Mouse (Mus musculus): ENCODE data around the gene Rassf1. TPM values are rescaled to one million over a fixed set of nuclear protein-coding genes. Genes with fewer than 3 reads are reported as not detected.

Gene Rassf1
- total and polyA plus RNA-seq, 2 experiments from 2014 or later: 21.7 to 33.3 TPM

DNA sequence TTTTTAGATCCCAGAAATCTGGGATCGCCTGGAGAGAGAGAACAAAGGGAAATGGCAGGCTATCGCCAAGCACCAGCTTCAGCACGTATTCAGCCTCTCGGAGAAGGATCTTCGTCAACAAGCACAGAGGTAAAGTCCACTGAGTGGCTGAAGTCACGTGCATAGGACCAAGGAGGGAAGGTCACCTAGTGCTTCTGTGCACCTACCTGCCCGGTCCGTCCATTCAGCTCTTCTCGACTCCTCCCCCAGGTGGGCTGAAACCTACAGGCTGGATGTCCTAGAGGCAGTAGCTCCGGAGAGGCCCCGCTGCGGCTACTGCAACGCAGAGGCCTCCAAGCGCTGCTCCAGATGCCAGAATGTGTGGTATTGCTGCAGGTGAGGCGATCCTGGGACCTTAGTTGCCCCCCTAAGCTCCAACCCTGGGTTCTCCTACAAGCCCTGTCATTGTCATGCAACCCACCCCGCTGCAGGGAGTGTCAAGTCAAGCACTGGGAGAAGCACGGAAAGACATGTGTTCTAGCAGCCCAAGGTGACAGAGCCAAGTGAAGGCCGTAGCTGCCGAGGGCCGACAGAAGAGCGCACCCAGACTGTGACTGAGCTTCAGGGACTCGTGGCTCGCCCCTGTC lies 751 bp upstream of the Rassf1 start:
- no peak for TF ChIP-seq CTCF (IDR thresholded peaks at IDR 0.05; ENCODE audit: low read depth)
- Histone ChIP-seq H3K4me3 (ENCODE audit: low read depth, low read length) (no peak overlapping the region), H3K4me2 (ENCODE audit: low read depth) (peak overlapping the region; percentile 66), H3K4me1 (ENCODE audit: insufficient read depth) (peaks cover 27% of the 10 kb centered on the region), H3K27me3 (ENCODE audit: insufficient read depth, low read length) (peaks cover 19% of the 10 kb centered on the region), H3K9ac (0 out of 2 replicates have a peak overlapping the region, but pooled peaks have one; percentile 44), H3K36me3 (ENCODE audit: insufficient read depth) (no peaks in the 10 kb centered on the region), H3K27ac (ENCODE audit: low read depth, low read length) (no peak overlapping the region), H3K9me3 (ENCODE audit: low read length) (no peaks in the 10 kb centered on the region)
- 40% methylated on average over 23 of the region's 23 CpGs for WGBS
- no peak for DNase-seq
- ATAC-seq: no peak

DNA sequence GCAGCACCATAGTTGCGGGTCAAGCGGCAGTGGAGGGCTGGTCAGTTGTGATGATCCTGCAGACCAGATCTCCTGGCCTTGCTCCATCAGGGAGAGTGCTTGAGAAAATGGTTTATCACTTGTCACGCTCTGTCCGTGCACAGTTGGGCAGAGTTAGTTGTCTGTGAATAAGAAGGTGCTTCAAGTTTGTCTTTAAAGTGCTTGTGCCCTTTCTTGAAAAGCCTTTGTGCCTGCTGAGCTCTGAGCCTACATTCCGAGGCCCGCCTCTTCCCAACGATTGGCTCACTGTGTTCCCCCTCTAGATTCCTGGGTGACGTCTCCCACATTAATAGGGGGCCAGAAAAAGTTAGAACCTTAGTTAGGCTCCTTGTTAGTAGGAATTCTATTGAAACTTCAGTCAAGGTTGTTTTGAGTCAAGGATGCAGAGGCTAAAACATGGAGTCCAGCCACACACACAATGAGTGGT lies 568 bp downstream of the Rassf1 start:
- H3K27me3 ChIP-seq (ENCODE audit: insufficient read depth, low read length): peaks cover 19% of the 10 kb centered on the region
- H3K9me3 ChIP-seq (ENCODE audit: low read length): no peaks in the 10 kb centered on the region
- peaks cover 34% of the 10 kb centered on the region for H3K4me1 ChIP-seq (ENCODE audit: insufficient read depth)
- H3K27ac ChIP-seq (ENCODE audit: low read depth, low read length): no peak overlapping the region
- no peak for ATAC-seq
- peak overlapping the region; percentile 66 for H3K4me2 ChIP-seq (ENCODE audit: low read depth)
- H3K4me3 ChIP-seq (ENCODE audit: low read depth, low read length): peak overlapping the region; percentile 35
- peak overlapping the region; percentile 44 for H3K9ac ChIP-seq
- no peak for DNase-seq
- no peaks in the 10 kb centered on the region; the same call in 1 of the 2 replicates for H3K36me3 ChIP-seq (ENCODE audit: insufficient read depth)
- no peak for TF ChIP-seq CTCF (IDR thresholded peaks at IDR 0.05; ENCODE audit: low read depth)
- whole genome bisulfite sequencing: 15% methylated on average over 8 of the region's 8 CpGs

DNA sequence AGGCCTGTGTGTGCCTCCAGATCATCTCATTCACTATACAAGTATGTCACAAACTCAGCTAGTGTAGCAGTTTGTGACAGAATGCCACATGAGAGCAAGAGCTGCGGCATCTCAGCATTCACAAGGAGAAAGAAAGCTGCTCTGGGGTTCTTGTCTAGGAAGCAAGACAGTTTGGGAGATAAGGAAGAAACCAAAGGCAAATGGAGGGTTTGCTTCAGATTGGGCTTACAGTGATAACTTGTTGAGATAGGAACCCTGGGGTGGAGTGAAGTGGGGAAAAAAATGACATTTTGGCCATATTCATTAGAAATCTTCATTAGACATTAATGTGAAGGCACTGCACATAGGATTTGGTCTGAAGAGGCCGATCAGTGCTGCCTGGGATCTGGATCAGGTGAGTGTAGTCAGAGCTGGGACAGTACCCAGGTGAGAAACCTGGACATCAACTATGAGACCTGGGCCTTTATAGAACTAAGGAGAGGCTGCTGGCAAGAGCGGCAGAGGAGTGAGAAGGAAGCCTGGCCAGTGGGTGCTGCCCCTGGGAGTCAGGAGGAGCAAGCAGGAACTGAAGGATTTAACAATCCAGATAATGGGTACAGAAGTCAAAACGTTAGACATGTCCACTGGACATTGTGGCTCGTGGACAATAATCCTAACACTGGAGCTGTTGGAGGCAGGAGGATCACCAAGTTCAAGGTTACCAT lies 1.5 kb downstream of the Rassf1 start:
- WGBS: 81% methylated on average over 5 of the region's 5 CpGs
- peaks cover 19% of the 10 kb centered on the region for H3K27me3 ChIP-seq (ENCODE audit: insufficient read depth, low read length)
- H3K27ac ChIP-seq (ENCODE audit: low read depth, low read length): no peak overlapping the region
- peak overlapping the region; percentile 87 for H3K4me2 ChIP-seq (ENCODE audit: low read depth)
- ATAC-seq (no peak), DNase-seq (no peak)
- no peak overlapping the region for H3K9ac ChIP-seq
- no peak for TF ChIP-seq CTCF (IDR thresholded peaks at IDR 0.05; ENCODE audit: low read depth)
- no peak overlapping the region for H3K4me3 ChIP-seq (ENCODE audit: low read depth, low read length)
- no peaks in the 10 kb centered on the region for H3K9me3 ChIP-seq (ENCODE audit: low read length)
- H3K36me3 ChIP-seq (ENCODE audit: insufficient read depth): peaks cover 9% of the 10 kb centered on the region
- H3K4me1 ChIP-seq (ENCODE audit: insufficient read depth): peaks cover 28% of the 10 kb centered on the region

DNA sequence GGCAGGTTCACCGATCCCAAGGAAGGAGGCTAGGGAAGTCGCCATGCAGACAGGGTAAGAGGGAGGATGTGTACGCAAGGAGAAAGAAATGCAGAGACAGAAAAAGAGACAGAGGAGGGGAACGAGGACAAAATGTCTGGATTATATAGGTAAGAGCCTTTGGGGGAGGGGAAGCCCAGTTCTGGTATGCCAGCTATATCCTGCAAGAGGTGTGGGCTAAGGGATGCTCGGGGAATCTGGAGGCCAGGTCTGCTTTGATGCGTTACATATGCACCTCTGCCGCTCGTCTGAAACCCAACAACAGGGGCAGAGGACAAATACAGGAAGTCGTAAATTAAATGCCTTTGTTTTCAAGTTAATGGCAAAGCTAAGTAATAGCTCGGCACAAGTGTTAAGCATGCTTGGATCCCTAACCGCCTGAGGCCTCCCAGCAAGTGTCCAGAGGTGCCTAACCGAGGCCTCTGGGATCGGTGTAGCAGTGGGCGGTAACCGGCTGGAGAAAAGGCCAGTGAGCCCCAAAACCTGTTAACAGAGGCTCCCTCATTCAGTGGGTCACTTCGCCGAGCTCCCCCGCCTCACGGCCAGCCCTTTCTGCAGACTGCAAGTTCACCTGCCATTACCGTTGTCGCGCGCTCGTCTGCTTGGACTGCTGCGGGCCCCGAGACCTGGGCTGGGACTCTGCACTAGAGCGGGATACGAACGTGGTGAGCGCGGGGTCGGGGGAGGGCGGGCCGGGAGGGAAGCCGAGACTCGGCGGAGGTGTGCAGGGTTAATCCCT lies 2.4 kb downstream of the Rassf1 start:
- H3K27ac ChIP-seq (ENCODE audit: low read depth, low read length): peak overlapping the region; percentile 68
- ATAC-seq (peak; percentile 59), DNase-seq (peak; percentile 26)
- peaks cover 28% of the 10 kb centered on the region for H3K4me1 ChIP-seq (ENCODE audit: insufficient read depth)
- WGBS: 7% methylated on average over 37 of the region's 37 CpGs
- no peak for TF ChIP-seq CTCF (IDR thresholded peaks at IDR 0.05; ENCODE audit: low read depth)
- H3K4me2 ChIP-seq (ENCODE audit: low read depth): peak overlapping the region; percentile 87
- H3K9ac ChIP-seq: peak overlapping the region; percentile 70
- no peaks in the 10 kb centered on the region for H3K9me3 ChIP-seq (ENCODE audit: low read length)
- H3K27me3 ChIP-seq (ENCODE audit: insufficient read depth, low read length): peaks cover 19% of the 10 kb centered on the region
- peak overlapping the region; percentile 69 for H3K4me3 ChIP-seq (ENCODE audit: low read depth, low read length)
- H3K36me3 ChIP-seq (ENCODE audit: insufficient read depth): peaks cover 18% of the 10 kb centered on the region

DNA sequence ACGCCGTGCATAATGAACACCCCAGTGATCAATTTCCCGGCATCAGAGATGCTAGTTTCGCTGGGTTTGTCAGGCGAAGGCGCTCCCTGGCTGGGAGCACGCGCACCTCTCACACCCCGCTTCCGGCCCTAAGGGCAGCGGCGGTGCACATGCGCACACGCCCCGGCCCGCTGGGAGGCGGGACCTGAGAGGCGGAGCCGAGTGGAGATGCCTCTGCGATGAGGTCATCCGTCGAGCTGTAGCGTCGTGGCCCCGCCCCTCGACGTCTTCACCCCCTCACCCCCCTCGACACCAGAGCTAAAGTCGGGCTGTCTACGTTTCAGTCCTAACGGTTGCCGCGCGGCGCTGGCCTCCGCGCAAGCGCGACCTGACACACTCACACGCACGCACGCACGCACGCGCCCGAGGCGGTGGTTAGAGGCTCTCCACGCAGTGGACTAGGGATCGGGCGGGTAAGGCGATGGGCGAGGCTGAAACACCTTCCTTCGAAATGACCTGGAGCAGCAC lies 3.0 kb downstream of the Rassf1 start:
- Histone ChIP-seq H3K4me2 (ENCODE audit: low read depth) (peak overlapping the region; percentile 87), H3K4me3 (ENCODE audit: low read depth, low read length) (peak overlapping the region; percentile 69), H3K9ac (peak overlapping the region; percentile 70), H3K4me1 (ENCODE audit: insufficient read depth) (peaks cover 28% of the 10 kb centered on the region), H3K36me3 (ENCODE audit: insufficient read depth) (peaks cover 24% of the 10 kb centered on the region), H3K27me3 (ENCODE audit: insufficient read depth, low read length) (peaks cover 19% of the 10 kb centered on the region), H3K27ac (ENCODE audit: low read depth, low read length) (peak overlapping the region; percentile 75), H3K9me3 (ENCODE audit: low read length) (no peaks in the 10 kb centered on the region)
- peak; percentile 99 for DNase-seq
- under 1% methylated on average over 48 of the region's 53 CpGs for WGBS
- TF ChIP-seq CTCF (IDR thresholded peaks at IDR 0.05; ENCODE audit: low read depth): peak; percentile 13; the same call in 1 of the 2 replicates
- ATAC-seq: peak; percentile 95

DNA sequence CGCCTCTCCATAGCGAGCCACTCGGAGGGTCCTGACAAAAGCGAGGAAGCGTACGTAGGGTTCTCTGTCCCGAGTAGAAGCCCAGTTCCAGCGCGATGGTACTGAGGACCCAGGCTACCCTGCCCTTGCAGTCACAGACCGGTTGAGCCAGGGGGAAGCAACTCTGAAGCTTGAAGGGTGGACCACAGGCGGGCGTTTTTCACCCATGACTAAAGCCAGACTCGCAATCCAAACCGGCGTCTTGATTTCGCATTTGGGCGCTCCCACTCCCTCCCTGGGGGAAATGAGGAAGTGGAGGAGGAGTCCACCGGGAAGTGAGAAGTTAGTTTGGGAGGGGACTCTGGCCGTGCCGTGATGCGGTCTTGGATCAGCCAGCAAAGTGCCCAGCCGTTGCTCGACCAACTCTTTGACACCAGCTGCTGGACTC lies 3.7 kb downstream of the Rassf1 start:
- no peak for TF ChIP-seq CTCF (IDR thresholded peaks at IDR 0.05; ENCODE audit: low read depth)
- H3K4me2 ChIP-seq (ENCODE audit: low read depth): peak overlapping the region; percentile 87
- ATAC-seq (no peak; the same call in 1 of the 2 replicates), DNase-seq (peak; percentile 35)
- H3K36me3 ChIP-seq (ENCODE audit: insufficient read depth): peaks cover 31% of the 10 kb centered on the region
- H3K4me3 ChIP-seq (ENCODE audit: low read depth, low read length): peak overlapping the region; percentile 69
- H3K4me1 ChIP-seq (ENCODE audit: insufficient read depth): peaks cover 28% of the 10 kb centered on the region
- H3K9me3 ChIP-seq (ENCODE audit: low read length): no peaks in the 10 kb centered on the region
- peak overlapping the region; percentile 75 for H3K27ac ChIP-seq (ENCODE audit: low read depth, low read length)
- H3K9ac ChIP-seq: peak overlapping the region; percentile 70
- under 1% methylated on average over 23 of the region's 23 CpGs for WGBS
- H3K27me3 ChIP-seq (ENCODE audit: insufficient read depth, low read length): peaks cover 18% of the 10 kb centered on the region
